Mouse (Mus musculus) hindbrain, embryonic 12.5 days (tissue): Measurements from ENCODE around the gene Olfr984. TPM values are rescaled to one million over a fixed set of nuclear protein-coding genes. Genes with fewer than 3 reads are reported as not detected.

ENCODE experiments used
- ATAC-seq: fragments of 200-750 bp; cut with Nextera tagmentation; 2 replicates; pipeline ENCODE4 v1.8.0; 2017; ENCODE audit warnings: moderate TSS enrichment; ENCODE audit not compliant: low FRiP score
- H3K27ac ChIP-seq: fragments of 300-500 bp; sonication (generic); 2 replicates; pipeline ENCODE4 v1.5.1; 2016; ENCODE audit warnings: mild to moderate bottlenecking
- H3K27me3 ChIP-seq: fragments of 300-500 bp; sonication (generic); 2 replicates; pipeline ENCODE4 v1.6.1; 2016; ENCODE audit warnings: mild to moderate bottlenecking
- H3K36me3 ChIP-seq: fragments of 300-500 bp; sonication (generic); 2 replicates; pipeline ENCODE4 v1.6.1; 2016; ENCODE audit warnings: mild to moderate bottlenecking
- H3K4me1 ChIP-seq: fragments of 300-500 bp; sonication (generic); 2 replicates; pipeline ENCODE4 v1.6.1; 2016
- H3K4me2 ChIP-seq: fragments of 300-500 bp; sonication (generic); replicated peaks from 2 replicates; pipeline ENCODE4 v1.6.1; 2016; ENCODE audit warnings: mild to moderate bottlenecking
- H3K4me3 ChIP-seq: fragments of 300-500 bp; sonication (generic); 2 replicates; pipeline ENCODE4 v1.5.1; 2016; ENCODE audit warnings: mild to moderate bottlenecking
- H3K9ac ChIP-seq: fragments of 300-500 bp; sonication (generic); 2 replicates; pipeline ENCODE4 v1.6.1; 2016; ENCODE audit warnings: mild to moderate bottlenecking, moderate library complexity
- H3K9me3 ChIP-seq: fragments of 300-500 bp; sonication (generic); replicated peaks from 2 replicates; pipeline ENCODE4 v1.6.1; 2016; ENCODE audit warnings: mild to moderate bottlenecking
- WGBS: fragments of 180-500 bp; shearing (Covaris S2); methylation state at CpG from one replicate; pipeline ENCODE4 v1.1.7; 2016; 5-methylcytosine and 5-hydroxymethylcytosine counted together
- polyA plus RNA-seq: library from polyadenylated mRNA; unstranded; fragments of >200 nt; fragmentation: Nextera tagmentation; extraction: Ambion mirVana; gene quantifications from 2 replicates; pipeline ENCODE4 v1.2.1, GENCODE M21; 2016

Olfr984 gene
- polyA plus RNA-seq, 1 experiment from 2014 or later: not detected

DNA sequence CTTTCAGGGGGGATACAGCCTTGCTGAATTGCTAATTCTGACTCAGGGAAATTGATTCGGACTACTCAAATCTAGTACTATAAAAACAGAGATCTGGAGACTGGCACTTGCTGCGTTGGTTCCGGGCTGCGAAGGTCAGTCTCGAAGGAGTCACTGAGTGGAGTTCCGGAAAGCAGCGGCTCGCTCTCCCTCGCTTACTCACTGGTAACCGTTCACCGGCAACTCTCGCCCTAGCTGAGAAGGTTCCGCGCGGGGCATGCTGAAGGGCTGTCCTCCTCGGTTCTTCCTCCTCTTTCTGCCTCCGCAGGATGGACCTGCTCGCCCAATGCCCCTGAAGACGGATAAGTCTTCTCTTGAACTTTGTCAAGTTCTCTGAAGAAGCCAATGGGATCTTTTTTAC is 63.9 kb downstream of the Olfr984 start:
- Histone ChIP-seq H3K27me3 (no peaks in the 10 kb centered on the region), H3K9me3 (no peaks in the 10 kb centered on the region), H3K36me3 (no peaks in the 10 kb centered on the region), H3K9ac (no peak overlapping the region), H3K27ac (no peak overlapping the region), H3K4me1 (no peaks in the 10 kb centered on the region), H3K4me2 (no peak overlapping the region), H3K4me3 (no peak overlapping the region)
- 94% methylated on average over 19 of the region's 19 CpGs for WGBS
- no peak for ATAC-seq

Other genes starting within 250 kb of the Olfr984 start
- gene Olfr972, start 247.8 kb downstream of the Olfr984 start, polyA plus RNA-seq: not detected in 2 replicates
- not detected in 2 replicates for gene Olfr229, start 206.9 kb downstream of the Olfr984 start, polyA plus RNA-seq
- not detected in 2 replicates for gene Olfr974, start 176.7 kb downstream of the Olfr984 start, polyA plus RNA-seq
- not detected in 2 replicates for gene Olfr975, start 162.2 kb downstream of the Olfr984 start, polyA plus RNA-seq
- not detected in 2 replicates for gene Olfr976, start 153.1 kb downstream of the Olfr984 start, polyA plus RNA-seq
- gene Olfr978, start 122.1 kb downstream of the Olfr984 start, polyA plus RNA-seq: not detected in 2 replicates
- not detected in 2 replicates for gene Olfr979, start 110.7 kb downstream of the Olfr984 start, polyA plus RNA-seq
- not detected in 2 replicates for gene Olfr980, start 104.6 kb downstream of the Olfr984 start, polyA plus RNA-seq
- gene Olfr981, start 92.7 kb downstream of the Olfr984 start, polyA plus RNA-seq: not detected in 2 replicates
- not detected in 2 replicates for gene Olfr982, start 40.4 kb downstream of the Olfr984 start, polyA plus RNA-seq
- 0.03 TPM in 1 of 2 replicates, not detected in the other for gene Olfr983, start 20.6 kb downstream of the Olfr984 start, polyA plus RNA-seq
- gene Olfr985, start 16.0 kb upstream of the Olfr984 start, polyA plus RNA-seq: not detected in 2 replicates
- gene Tmem225, start 33.9 kb upstream of the Olfr984 start, polyA plus RNA-seq: not detected in 2 replicates
- gene Olfr986, start 66.7 kb upstream of the Olfr984 start, polyA plus RNA-seq: not detected in 2 replicates
- 9.0 and 9.9 TPM in 2 replicates for gene Zfp202, start 78.1 kb upstream of the Olfr984 start, polyA plus RNA-seq
- gene Scn3b, start 155.0 kb upstream of the Olfr984 start, polyA plus RNA-seq: 49.9 and 58.2 TPM in 2 replicates